Mouse (Mus musculus) forebrain, embryonic 14.5 days (tissue): ENCODE measurements around the gene Klhl23. TPM values are rescaled to one million over a fixed set of nuclear protein-coding genes. Genes with fewer than 3 reads are reported as not detected.
A peak's percentile ranks its signal among the peaks of the same experiment; 100 is the strongest.
"Not testable (repeated sequence)": the region's sequence is repeated elsewhere in the genome, so short reads cannot be mapped to it uniquely, and the experiment has no call there.

ENCODE experiments used
- ATAC-seq: fragments of 200-750 bp; cut with Nextera tagmentation; 2 replicates; pipeline ENCODE4 v1.8.0; 2017; ENCODE audit warnings: mild to moderate bottlenecking, moderate library complexity
- DNase-seq: peaks from one replicate; pipeline ENCODE4 v3.0.0-alpha.2; 2015; ENCODE audit warnings: low spot score
- H3K27ac ChIP-seq: fragments of 300-500 bp; sonication (generic); 2 replicates; pipeline ENCODE4 v1.5.1; 2014; ENCODE audit warnings: low read depth, mild to moderate bottlenecking, control low read depth, low read length, moderate library complexity
- H3K27me3 ChIP-seq: fragments of 300-500 bp; sonication (generic); replicated peaks from 2 replicates; pipeline ENCODE4 v1.6.1; 2014; ENCODE audit warnings: low read length, control low read depth, mixed read lengths; ENCODE audit not compliant: control insufficient read depth, insufficient read depth
- H3K36me3 ChIP-seq: fragments of 300-500 bp; sonication (generic); 2 replicates; pipeline ENCODE4 v1.6.1; 2014; ENCODE audit warnings: low read length, control low read depth; ENCODE audit not compliant: control insufficient read depth, insufficient read depth
- H3K4me1 ChIP-seq: fragments of 300-500 bp; sonication (generic); 2 replicates; pipeline ENCODE4 v1.6.1; 2014; ENCODE audit warnings: antibody characterized with exemption, low read length, control low read depth; ENCODE audit not compliant: control insufficient read depth, insufficient read depth
- H3K4me2 ChIP-seq: fragments of 300-500 bp; sonication (generic); 2 replicates; pipeline ENCODE4 v1.6.1; 2014; ENCODE audit warnings: mild to moderate bottlenecking, control low read depth, low read length
- H3K4me3 ChIP-seq: fragments of 300-500 bp; sonication (generic); 2 replicates; pipeline ENCODE4 v1.5.1; 2014; ENCODE audit warnings: low read depth, low read length, control low read depth
- H3K9ac ChIP-seq: fragments of 300-500 bp; sonication (generic); 2 replicates; pipeline ENCODE4 v1.6.1; 2014; ENCODE audit warnings: mild to moderate bottlenecking, low read length, control low read depth, moderate library complexity
- H3K9me3 ChIP-seq: fragments of 300-500 bp; sonication (generic); replicated peaks from 2 replicates; pipeline ENCODE4 v1.6.1; 2016; ENCODE audit warnings: low read length, control low read depth, mixed read lengths; ENCODE audit not compliant: control insufficient read depth
- WGBS: fragments of 180-500 bp; shearing (Covaris S2); extraction: QIAGEN DNeasy Blood & Tissue Kit; methylation state at CpG from one replicate; pipeline ENCODE4 v1.1.7; 2014; 5-methylcytosine and 5-hydroxymethylcytosine counted together
- polyA plus RNA-seq: library from polyadenylated mRNA; unstranded; fragments of >200 nt; fragmentation: Nextera tagmentation; extraction: Ambion mirVana; gene quantifications from 2 replicates; pipeline ENCODE4 v1.2.1, GENCODE M21; 2014

The Klhl23 gene
- polyA plus RNA-seq, 1 experiment from 2014 or later, result 36.7 TPM

DNA sequence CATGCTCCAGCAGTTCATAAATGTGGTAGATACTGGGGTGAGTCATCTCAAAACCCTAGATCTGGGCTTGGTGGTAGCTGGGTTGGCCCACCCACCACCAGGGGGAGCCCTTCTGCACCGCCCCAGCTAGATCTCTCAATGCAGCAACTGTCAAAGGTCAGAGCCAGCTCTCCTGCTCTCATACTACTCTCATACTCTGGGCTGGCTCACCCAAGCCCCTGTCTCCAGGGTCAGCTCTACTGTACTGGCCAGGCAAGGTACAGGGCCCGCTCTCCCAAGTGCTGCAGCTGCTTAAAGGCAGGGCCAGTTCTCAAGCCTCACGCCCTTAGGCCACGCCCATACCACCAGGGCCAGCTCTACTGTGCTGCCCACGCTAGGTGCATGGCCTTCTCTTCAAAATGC, 18.8 kb upstream of the Klhl23 start:
- DNase-seq (no peak), ATAC-seq (peak; percentile 37; the same call in 1 of the 2 replicates)
- no peak overlapping the region for H3K4me3 ChIP-seq
- no peaks in the 10 kb centered on the region for H3K27me3 ChIP-seq
- 0 out of 2 replicates have a peak, but pooled peaks cover under 1% of the 10 kb centered on the region for H3K36me3 ChIP-seq
- H3K4me2 ChIP-seq, result no peak overlapping the region
- H3K27ac ChIP-seq, result no peak overlapping the region
- H3K9me3 ChIP-seq, result no peaks in the 10 kb centered on the region
- no peak overlapping the region for H3K9ac ChIP-seq
- no peaks in the 10 kb centered on the region for H3K4me1 ChIP-seq
- 57% methylated on average over 5 of the region's 5 CpGs for WGBS

DNA sequence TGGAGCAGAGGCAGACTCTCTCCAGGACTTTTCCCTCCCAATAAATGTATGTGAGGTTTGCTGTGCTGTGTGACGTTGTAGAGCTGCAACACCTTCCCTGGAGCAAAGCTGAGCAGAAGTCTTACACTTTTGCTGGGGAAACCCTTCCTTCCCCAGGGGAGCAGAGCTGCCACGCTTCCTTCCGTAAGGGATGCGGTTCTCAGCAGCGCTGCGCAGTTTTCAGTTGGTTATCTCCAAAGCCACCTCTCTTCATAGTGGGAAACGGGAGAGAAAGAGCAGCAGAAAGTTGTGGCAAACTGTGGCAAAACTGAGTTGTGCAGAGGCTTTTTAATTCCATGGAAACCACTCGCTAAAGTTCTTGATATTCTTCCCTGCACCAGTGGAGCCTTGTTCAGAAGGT, 18.0 kb upstream of the Klhl23 start:
- Histone ChIP-seq H3K36me3 (no peaks in the 10 kb centered on the region), H3K4me2 (no peak overlapping the region), H3K9ac (no peak overlapping the region), H3K9me3 (no peaks in the 10 kb centered on the region), H3K4me3 (no peak overlapping the region), H3K4me1 (no peaks in the 10 kb centered on the region), H3K27me3 (no peaks in the 10 kb centered on the region), H3K27ac (no peak overlapping the region)
- DNase-seq, result no peak
- WGBS, result 71% methylated on average over 8 of the region's 8 CpGs
- ATAC-seq, result no peak

DNA sequence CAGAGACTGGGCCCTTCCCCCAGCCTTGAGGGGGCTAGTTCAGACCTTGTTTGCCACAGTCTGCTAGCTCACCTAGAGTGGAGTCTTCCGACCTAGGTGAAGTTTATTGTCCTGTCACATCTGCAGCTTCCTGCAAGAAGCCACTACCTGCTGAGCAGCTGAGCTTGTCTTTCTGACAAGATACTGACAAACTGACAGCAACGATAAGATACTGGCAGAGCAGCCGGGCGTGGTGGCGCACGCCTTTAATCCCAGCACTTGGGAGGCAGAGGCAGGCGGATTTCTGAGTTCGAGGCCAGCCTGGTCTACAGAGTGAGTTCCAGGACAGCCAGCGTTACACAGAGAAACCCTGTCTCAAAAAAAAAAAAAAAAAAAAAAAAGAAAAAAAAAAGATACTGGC, 17.1 kb upstream of the Klhl23 start:
- not testable (repeated sequence) for H3K36me3 ChIP-seq, H3K27ac ChIP-seq, H3K4me3 ChIP-seq, H3K9ac ChIP-seq, ATAC-seq, H3K4me2 ChIP-seq, H3K27me3 ChIP-seq, H3K9me3 ChIP-seq, DNase-seq, H3K4me1 ChIP-seq
- WGBS, result 90% methylated on average over 7 of the region's 9 CpGs

DNA sequence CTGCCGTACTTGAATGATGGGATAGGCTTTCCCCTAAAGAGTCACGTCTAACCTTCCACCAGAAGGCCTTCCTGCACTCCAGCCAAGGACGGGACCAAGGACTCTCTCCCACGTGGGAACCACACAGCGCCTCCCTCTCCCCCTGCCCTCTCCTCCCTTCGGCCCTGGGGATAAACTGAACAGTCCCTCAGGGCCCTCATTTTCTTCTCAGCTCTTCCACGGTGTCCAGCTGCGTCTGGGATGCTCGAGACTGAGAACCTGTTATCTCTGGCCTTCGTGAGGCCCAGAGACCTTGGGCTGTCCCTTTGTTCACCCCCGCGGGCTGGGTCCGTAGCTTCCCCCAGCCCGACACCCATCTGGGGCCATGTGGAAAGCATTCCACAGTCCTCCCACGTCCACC, 11.6 kb upstream of the Klhl23 start:
- Histone ChIP-seq H3K4me3 (no peak overlapping the region), H3K27ac (no peak overlapping the region), H3K4me1 (no peaks in the 10 kb centered on the region), H3K36me3 (no peaks in the 10 kb centered on the region), H3K9ac (no peak overlapping the region), H3K4me2 (no peak overlapping the region), H3K27me3 (no peaks in the 10 kb centered on the region), H3K9me3 (no peaks in the 10 kb centered on the region)
- ATAC-seq (no peak), DNase-seq (no peak)
- 76% methylated on average over 15 of the region's 15 CpGs for WGBS

DNA sequence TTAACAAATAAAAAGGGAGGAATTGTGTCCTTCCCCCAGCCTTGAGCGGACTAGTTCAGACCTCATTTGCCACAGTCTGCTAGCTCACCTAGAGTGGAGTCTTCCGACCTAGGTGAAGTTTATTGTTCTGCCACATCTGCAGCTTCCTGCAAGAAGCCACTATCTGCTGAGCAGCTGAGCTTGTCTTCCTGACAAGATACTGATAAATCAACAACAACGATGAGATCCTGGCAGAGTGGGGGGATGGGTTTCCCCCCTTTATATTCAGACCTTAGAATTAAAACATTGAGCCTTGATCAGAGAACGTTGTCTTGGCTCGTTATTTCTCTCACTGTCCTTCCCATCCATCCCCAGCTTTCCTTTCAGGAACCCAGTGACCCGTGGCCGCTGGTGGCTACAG, 10.4 kb upstream of the Klhl23 start:
- H3K4me2 ChIP-seq, H3K4me1 ChIP-seq, H3K27me3 ChIP-seq, H3K4me3 ChIP-seq, H3K9me3 ChIP-seq, H3K27ac ChIP-seq, H3K9ac ChIP-seq, ATAC-seq, H3K36me3 ChIP-seq, DNase-seq: not testable (repeated sequence)
- 60% methylated on average over 7 of the region's 7 CpGs for WGBS

DNA sequence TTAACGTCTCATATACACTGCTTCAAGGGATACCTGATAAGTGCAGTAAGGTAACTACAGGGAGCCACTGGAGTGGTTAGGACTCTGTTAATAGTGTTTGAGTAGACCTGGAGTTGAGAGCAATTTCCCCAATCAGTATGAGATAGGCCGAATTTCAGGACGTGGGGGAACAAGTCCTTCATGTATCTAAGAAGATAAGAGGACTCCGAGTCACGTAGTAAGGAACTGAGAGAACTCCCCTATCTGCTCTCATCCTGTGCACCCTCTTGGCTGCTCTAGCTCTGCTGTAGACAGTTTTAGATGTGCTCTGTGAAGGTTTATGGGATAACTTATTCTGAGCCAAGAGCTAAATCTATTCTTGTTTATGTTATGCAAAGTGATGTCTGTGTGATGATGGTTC, 5.2 kb upstream of the Klhl23 start:
- 89% methylated on average over 5 of the region's 5 CpGs for WGBS
- Histone ChIP-seq H3K36me3 (no peaks in the 10 kb centered on the region), H3K27me3 (no peaks in the 10 kb centered on the region), H3K9ac (no peak overlapping the region), H3K4me1 (no peaks in the 10 kb centered on the region), H3K27ac (no peak overlapping the region), H3K4me2 (no peak overlapping the region), H3K9me3 (no peaks in the 10 kb centered on the region), H3K4me3 (no peak overlapping the region)
- ATAC-seq (no peak), DNase-seq (no peak)

DNA sequence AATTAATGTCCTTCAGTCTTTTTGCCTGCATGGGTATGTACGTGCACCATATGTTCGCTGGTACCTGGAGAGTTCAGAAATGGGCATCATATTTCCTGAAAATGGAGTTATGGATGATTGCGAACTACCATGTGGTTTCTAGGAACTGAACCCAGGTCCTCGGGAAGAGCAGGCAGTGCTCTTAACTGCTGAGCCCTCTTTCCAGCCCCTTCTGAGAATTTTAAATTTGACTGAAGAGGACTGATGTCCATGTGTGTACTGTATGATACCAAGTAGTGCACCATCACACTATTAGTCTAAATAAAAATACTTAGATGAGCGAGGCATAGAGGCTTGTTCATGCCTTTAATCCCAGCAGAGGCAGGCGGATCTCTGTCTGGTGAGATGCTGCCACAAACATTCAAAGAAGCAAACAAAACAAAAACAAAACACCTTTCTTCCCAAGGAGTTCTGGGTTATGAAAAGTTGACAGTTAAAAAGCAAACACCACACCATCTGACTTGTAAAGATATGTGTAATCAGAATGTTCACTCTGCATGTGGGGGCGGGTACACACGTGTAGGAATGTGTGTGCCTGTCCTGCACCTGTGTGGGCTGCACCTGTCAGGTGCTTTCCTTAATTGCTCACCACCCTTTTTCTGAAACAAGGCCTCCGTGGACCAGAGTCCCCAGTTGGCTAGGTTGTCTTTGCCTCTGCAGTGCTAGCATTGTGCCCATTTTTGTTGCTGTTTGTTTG, 3.2 kb upstream of the Klhl23 start:
- H3K4me2 ChIP-seq, result no peak overlapping the region
- ATAC-seq, result no peak
- no peaks in the 10 kb centered on the region for H3K36me3 ChIP-seq
- no peak for DNase-seq
- H3K4me1 ChIP-seq, result peaks cover 5% of the 10 kb centered on the region; the same call in 1 of the 2 replicates
- WGBS, result 82% methylated on average over 9 of the region's 9 CpGs
- no peak overlapping the region for H3K27ac ChIP-seq
- H3K4me3 ChIP-seq, result no peak overlapping the region
- H3K27me3 ChIP-seq, result no peaks in the 10 kb centered on the region
- no peak overlapping the region for H3K9ac ChIP-seq
- no peaks in the 10 kb centered on the region for H3K9me3 ChIP-seq

DNA sequence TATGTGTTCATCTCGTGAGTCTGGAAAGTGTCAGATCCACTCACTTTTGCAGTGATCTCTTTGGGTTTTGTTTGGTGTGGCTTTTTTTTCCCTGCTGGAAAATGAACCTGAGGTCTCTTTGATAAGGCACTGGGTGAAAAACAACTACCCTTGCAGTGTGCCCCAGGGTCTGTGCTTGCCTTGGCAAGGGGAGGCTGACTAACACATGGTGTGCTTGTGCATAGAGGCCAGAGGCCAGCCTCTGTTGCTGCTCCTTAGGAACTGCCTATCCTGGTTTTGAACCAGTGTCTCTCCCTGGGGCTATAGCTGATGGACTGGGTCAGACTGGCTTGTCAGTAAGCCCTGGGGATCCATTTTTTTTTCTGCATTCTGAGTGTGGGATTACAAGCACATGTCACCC, 1.5 kb upstream of the Klhl23 start:
- no peaks in the 10 kb centered on the region for H3K27me3 ChIP-seq
- H3K9me3 ChIP-seq, result no peaks in the 10 kb centered on the region
- WGBS, result 82% methylated on average over 1 of the region's 1 CpGs
- no peak overlapping the region for H3K27ac ChIP-seq
- DNase-seq (no peak), ATAC-seq (no peak)
- H3K4me3 ChIP-seq, result no peak overlapping the region
- 0 out of 2 replicates have a peak, but pooled peaks cover 2% of the 10 kb centered on the region for H3K36me3 ChIP-seq
- H3K4me1 ChIP-seq, result peaks cover 11% of the 10 kb centered on the region
- no peak overlapping the region for H3K4me2 ChIP-seq
- H3K9ac ChIP-seq, result no peak overlapping the region

DNA sequence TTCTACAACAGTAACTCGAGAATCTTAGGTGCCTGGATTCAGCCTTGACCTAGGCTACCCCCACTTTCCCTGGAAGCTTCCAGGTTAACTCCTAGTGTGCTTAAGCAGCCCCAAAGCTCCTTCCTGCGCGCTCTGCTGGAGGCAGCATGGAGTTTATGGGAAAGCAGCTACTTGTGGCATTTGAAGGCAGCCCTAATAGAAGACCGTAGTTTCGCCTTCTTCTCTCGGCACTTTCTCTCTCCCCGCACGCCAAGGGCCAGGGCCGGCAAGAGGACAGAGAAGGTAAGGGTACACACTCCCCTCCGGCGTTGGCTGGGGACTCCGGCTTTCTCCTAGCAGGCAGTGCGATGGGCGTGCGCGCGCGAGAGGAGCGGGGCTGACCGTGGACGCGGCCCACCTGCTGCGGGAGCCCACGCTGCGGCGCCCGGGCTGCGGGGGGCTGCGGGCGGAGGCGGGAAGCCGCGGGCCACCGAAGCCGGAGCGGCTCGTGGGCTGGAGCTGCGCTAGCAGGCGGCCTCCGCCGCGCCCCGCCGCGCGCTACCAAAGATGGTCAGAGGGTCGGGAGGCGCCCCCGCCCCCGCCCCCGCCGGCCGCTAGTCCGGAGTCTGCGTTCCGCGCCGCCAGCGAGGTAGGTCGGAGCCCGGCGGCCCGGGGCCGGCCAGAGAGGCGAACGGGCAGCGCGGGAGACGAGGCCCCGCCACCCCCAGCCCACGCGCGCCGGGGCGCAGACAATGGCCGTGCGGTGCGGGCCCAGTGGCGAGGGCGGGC, 801 bp downstream of the Klhl23 start:
- 1% methylated on average over 62 of the region's 80 CpGs for WGBS
- H3K27ac ChIP-seq, result peak overlapping the region; percentile 95
- H3K4me2 ChIP-seq, result peak overlapping the region; percentile 73
- 0 out of 2 replicates have a peak, but pooled peaks cover 5% of the 10 kb centered on the region for H3K36me3 ChIP-seq
- ATAC-seq, result peak; percentile 83
- H3K27me3 ChIP-seq, result no peaks in the 10 kb centered on the region
- H3K4me1 ChIP-seq, result peaks cover 11% of the 10 kb centered on the region
- peak overlapping the region; percentile 95 for H3K9ac ChIP-seq
- peak; percentile 76 for DNase-seq
- peak overlapping the region; percentile 84 for H3K4me3 ChIP-seq
- no peaks in the 10 kb centered on the region for H3K9me3 ChIP-seq
